Mouse (Mus musculus): Measurements from ENCODE around the gene Lingo3. TPM values are rescaled to one million over a fixed set of nuclear protein-coding genes. Genes with fewer than 3 reads are reported as not detected.

The Lingo3 gene
- polyA plus RNA-seq, 1 experiment, result not detected

DNA sequence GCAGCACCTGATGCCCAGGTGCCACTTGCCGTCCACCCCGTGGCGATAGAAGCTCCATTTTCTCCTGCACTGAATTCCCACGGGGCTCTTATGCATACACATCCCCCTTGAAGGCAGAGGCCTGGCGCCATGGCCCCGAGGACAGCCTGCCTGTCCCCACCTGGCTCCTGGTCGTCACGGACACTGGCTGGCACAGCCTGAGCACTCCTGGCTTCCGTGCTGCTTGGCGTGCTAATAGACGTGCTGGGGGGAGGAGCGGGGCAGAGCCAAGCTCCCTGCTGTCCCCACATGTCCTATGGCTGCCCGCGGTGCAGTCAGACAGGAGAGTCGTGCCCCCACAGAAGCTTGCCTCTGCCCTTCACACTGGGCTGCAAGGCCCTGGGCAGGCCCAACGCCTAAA is 20.6 kb upstream of the Lingo3 start:
- TF ChIP-seq POLR2A (IDR thresholded peaks at IDR 0.05; ENCODE audit: borderline replicate concordance, low read depth, low read length), result no peak
- no peak for TF ChIP-seq CTCF (IDR thresholded peaks at IDR 0.05; ENCODE audit: low read depth, low read length)
- Histone ChIP-seq H3K27ac (ENCODE audit: insufficient read depth, low read depth, low read length) (no peak overlapping the region), H3K4me1 (ENCODE audit: control insufficient read depth, insufficient read depth, low read length) (no peaks in the 10 kb centered on the region), H3K4me3 (ENCODE audit: insufficient read depth, low read length) (no peak overlapping the region)

DNA sequence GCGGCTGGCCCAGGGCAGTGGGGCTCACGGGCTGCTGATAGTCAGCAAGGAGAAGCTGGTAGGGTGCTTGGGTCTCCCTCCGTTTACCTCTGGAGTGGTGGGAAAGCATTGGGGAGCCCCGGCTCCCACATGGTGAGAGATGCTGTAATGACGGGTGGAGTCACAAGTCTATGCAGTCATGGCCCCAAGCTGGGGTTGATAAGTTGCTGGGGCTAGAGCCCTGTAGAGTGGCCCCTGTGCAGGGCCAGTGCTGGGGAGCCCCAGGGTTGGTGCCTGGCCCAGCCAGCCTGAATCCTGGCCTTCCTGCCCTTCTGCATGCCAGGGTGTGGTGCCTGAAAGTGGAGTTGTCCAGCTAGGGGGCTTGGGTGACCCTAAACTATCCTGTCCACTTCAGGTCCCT is 18.5 kb upstream of the Lingo3 start:
- H3K4me1 ChIP-seq (ENCODE audit: control insufficient read depth, insufficient read depth, low read length), result peaks cover 2% of the 10 kb centered on the region
- H3K4me3 ChIP-seq (ENCODE audit: insufficient read depth, low read length), result no peak overlapping the region
- TF ChIP-seq POLR2A (IDR thresholded peaks at IDR 0.05; ENCODE audit: borderline replicate concordance, low read depth, low read length) (no peak), CTCF (IDR thresholded peaks at IDR 0.05; ENCODE audit: low read depth, low read length) (no peak)
- H3K27ac ChIP-seq (ENCODE audit: insufficient read depth, low read depth, low read length), result no peak overlapping the region

DNA sequence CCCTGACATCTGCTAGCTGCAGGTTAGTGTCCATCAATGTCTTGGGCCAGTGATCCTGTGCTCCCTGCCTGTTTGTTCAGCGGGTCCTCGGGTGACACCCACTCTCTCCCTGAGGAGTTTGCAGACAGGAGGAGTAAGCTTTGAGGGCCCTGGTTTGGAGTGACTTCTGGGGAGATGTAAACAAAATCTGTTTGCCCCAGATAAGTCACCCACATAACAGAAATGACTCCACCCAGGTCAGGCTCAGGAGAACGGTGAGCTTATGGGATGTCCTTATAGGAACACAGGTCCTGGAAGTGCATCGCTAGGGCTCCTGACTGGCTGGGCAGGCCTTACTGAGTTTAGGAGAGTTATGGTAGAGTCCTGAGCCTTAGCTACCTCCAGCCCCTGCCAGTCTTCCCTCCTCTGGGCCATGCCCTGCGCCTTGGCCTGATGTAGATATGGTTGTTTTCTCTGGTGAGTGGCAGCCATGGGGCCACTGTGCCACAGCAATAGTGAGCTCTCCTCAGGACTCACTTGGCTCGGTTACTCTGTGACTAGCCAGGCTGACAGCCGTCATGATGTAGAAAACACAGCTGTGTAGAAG is 14.6 kb upstream of the Lingo3 start:
- peaks cover 11% of the 10 kb centered on the region for H3K4me1 ChIP-seq (ENCODE audit: control insufficient read depth, insufficient read depth, low read length)
- no peak overlapping the region for H3K4me3 ChIP-seq (ENCODE audit: insufficient read depth, low read length)
- no peak for TF ChIP-seq CTCF (IDR thresholded peaks at IDR 0.05; ENCODE audit: low read depth, low read length)
- no peak overlapping the region for H3K27ac ChIP-seq (ENCODE audit: insufficient read depth, low read depth, low read length)

DNA sequence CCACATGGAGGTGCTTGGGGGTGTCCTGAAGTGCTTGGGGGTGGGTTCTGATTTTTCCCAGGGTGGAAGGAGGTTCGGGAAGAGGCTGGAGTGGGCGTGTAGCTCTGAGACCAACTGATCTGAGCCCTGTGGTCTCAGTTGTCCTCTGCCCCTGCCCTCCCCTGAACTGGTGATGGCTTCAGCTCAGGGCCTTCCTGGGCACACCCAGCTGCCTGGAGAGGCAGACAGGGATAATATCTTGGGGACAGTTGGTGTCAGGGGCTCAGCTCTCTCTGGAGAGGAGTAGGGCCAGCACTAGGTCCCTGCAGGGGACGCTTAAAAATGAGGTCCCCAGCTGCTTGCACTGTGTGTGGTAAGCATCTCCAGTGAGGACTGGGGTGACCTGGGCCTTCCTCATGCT is 14.0 kb upstream of the Lingo3 start:
- Histone ChIP-seq H3K27ac (ENCODE audit: insufficient read depth, low read depth, low read length) (no peak overlapping the region), H3K4me3 (ENCODE audit: insufficient read depth, low read length) (no peak overlapping the region), H3K4me1 (ENCODE audit: control insufficient read depth, insufficient read depth, low read length) (peaks cover 11% of the 10 kb centered on the region)
- no peak for TF ChIP-seq CTCF (IDR thresholded peaks at IDR 0.05; ENCODE audit: low read depth, low read length)
- no peak for TF ChIP-seq POLR2A (IDR thresholded peaks at IDR 0.05; ENCODE audit: borderline replicate concordance, low read depth, low read length)

DNA sequence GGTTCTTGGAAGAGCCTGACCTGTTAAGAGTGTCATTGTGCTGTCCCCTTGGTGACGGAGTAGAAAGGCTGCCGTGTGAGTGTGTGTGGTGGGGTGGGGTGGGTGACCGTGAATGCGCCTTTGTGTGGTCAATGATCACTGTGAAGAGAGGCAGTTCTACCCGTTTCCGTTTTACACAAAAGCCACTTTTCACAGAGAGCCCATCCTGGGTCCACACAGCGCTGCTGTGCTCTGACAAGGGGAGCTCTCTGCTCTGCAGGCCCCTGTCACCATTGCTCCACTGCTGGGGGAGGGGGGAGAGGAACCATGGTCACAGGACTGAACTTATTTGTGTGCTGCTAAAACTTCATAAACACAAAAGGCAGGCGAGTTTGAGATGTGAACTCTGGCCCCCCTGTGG is 13.5 kb upstream of the Lingo3 start:
- Histone ChIP-seq H3K4me1 (ENCODE audit: control insufficient read depth, insufficient read depth, low read length) (peaks cover 11% of the 10 kb centered on the region), H3K27ac (ENCODE audit: insufficient read depth, low read depth, low read length) (no peak overlapping the region), H3K4me3 (ENCODE audit: insufficient read depth, low read length) (no peak overlapping the region)
- no peak for TF ChIP-seq CTCF (IDR thresholded peaks at IDR 0.05; ENCODE audit: low read depth, low read length)
- TF ChIP-seq POLR2A (IDR thresholded peaks at IDR 0.05; ENCODE audit: borderline replicate concordance, low read depth, low read length), result no peak

DNA sequence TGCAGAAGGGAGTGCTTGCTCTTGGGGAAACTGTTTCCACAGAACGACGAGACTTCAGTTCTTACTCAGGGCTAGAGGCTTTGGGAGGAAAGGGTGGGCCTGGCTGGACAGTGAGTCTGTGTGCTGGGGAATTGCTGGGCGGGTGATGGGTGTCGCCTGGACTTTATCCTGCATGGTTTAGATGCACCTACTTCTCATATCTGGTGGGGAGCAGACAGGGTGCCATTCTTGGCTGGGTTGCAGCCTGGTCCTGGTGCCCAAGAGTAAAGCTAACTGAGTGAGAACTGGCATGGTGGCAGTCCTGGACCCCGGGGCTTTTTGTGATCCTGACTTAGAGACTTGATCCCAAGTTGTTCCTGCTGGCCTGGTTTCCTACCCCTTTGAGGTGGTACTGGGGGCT is 13.1 kb upstream of the Lingo3 start:
- Histone ChIP-seq H3K4me3 (ENCODE audit: insufficient read depth, low read length) (peak overlapping the region; percentile 81; the same call in 1 of the 2 replicates), H3K27ac (ENCODE audit: insufficient read depth, low read depth, low read length) (no peak overlapping the region), H3K4me1 (ENCODE audit: control insufficient read depth, insufficient read depth, low read length) (peaks cover 11% of the 10 kb centered on the region)
- TF ChIP-seq POLR2A (IDR thresholded peaks at IDR 0.05; ENCODE audit: borderline replicate concordance, low read depth, low read length), result no peak
- no peak for TF ChIP-seq CTCF (IDR thresholded peaks at IDR 0.05; ENCODE audit: low read depth, low read length)

DNA sequence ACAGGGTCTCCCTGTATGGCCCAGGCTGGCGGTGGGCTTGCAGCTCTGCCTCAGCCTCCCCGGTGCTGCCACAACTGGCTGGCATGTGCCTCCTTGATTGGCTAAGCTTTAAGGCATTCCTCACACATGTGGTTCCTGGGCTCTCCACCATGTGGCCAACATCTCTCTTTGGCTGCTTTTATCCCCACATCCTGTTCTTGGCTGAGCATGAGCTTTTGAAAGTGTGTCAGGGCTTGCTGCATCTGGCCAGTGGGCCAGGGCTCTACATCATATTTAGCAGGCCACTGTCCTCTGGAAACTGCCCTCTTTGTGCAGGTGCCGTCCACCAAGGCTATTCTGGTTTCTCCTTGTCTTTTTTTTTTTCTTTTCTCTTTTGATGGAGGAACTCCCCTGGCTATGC is 12.4 kb upstream of the Lingo3 start:
- Histone ChIP-seq H3K4me1 (ENCODE audit: control insufficient read depth, insufficient read depth, low read length) (peaks cover 11% of the 10 kb centered on the region), H3K27ac (ENCODE audit: insufficient read depth, low read depth, low read length) (peak overlapping the region; percentile 3; the same call in 1 of the 2 replicates), H3K4me3 (ENCODE audit: insufficient read depth, low read length) (peak overlapping the region; percentile 81)
- TF ChIP-seq POLR2A (IDR thresholded peaks at IDR 0.05; ENCODE audit: borderline replicate concordance, low read depth, low read length) (no peak), CTCF (IDR thresholded peaks at IDR 0.05; ENCODE audit: low read depth, low read length) (no peak)

DNA sequence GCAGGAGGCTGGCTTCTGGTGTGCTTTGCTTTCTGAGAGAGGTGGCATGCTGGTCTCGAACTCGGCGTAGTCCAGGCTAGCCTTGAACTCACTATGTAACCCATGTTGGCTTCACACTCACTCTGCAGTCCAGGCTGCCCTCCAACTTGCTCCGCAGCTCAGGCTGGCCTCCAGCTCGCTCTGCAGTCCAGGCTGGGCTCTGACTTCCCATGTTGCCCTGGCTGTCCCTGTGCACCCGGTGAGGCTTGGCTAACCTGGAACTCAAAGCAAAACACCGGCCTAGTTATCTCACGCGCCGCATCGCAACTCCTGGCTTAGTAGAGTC is 11.9 kb upstream of the Lingo3 start:
- H3K4me1 ChIP-seq (ENCODE audit: control insufficient read depth, insufficient read depth, low read length), result peaks cover 11% of the 10 kb centered on the region
- TF ChIP-seq CTCF (IDR thresholded peaks at IDR 0.05; ENCODE audit: low read depth, low read length), result no peak
- TF ChIP-seq POLR2A (IDR thresholded peaks at IDR 0.05; ENCODE audit: borderline replicate concordance, low read depth, low read length), result no peak
- peak overlapping the region; percentile 81 for H3K4me3 ChIP-seq (ENCODE audit: insufficient read depth, low read length)
- peak overlapping the region; percentile 5; the same call in 1 of the 2 replicates for H3K27ac ChIP-seq (ENCODE audit: insufficient read depth, low read depth, low read length)

DNA sequence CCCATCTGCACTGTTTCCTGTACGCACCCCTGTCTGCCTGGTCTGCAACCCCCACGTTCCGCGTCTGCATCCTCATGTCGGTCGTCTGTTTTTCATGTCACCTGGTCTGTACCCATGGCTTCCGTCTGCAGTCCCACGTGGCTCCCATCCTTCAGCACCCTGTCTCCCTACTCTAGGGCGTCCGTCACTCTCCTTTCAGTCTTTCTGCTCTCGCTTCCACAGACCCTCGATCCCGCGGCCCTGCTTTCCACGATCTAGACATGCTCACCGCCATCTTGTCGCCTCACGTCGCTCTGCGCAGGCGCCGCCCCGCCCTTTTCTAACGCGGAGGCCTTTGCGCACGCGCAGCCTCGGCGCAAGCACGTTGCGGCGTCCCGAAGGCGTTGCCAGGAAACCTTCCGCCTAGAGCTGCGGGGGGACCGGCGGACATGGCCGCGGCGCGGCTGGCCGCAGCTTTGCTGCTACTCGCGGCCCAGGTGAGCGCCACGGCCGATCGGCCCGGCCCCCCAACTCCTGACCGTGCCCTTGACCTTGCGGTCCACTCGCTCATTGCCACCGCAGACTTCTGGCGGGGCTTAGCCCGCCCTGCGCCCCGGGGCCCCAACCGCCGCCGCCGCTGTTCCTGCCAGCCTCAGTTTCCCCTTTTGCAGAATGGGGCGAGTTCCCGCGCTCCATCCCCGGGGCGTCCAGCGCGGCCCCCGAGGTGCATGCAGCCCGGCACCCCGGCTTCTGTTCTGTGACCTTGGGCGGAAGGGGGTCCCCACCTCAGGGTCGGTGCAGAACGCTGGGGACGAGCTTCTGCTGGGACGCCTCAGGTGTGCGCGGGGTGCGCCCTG is 11.3 kb upstream of the Lingo3 start, which contains the start of the genes Lsm7 and Sppl2b:
Gene Lsm7, minus strand, starts transcription at position 297 of the 836 bp plus-strand sequence.
Gene Sppl2b, plus strand, starts transcription at position 363 of the 836 bp plus-strand sequence.
- no peak for TF ChIP-seq CTCF (IDR thresholded peaks at IDR 0.05; ENCODE audit: low read depth, low read length)
- TF ChIP-seq POLR2A (IDR thresholded peaks at IDR 0.05; ENCODE audit: borderline replicate concordance, low read depth, low read length), result no peak
- H3K4me3 ChIP-seq (ENCODE audit: insufficient read depth, low read length), result peak within 1 kb of the TSS; percentile 81
- H3K4me1 ChIP-seq (ENCODE audit: control insufficient read depth, insufficient read depth, low read length), result peaks cover 11% of the 10 kb centered on the region
- peak within 1 kb of the TSS; percentile 11 for H3K27ac ChIP-seq (ENCODE audit: insufficient read depth, low read depth, low read length)

DNA sequence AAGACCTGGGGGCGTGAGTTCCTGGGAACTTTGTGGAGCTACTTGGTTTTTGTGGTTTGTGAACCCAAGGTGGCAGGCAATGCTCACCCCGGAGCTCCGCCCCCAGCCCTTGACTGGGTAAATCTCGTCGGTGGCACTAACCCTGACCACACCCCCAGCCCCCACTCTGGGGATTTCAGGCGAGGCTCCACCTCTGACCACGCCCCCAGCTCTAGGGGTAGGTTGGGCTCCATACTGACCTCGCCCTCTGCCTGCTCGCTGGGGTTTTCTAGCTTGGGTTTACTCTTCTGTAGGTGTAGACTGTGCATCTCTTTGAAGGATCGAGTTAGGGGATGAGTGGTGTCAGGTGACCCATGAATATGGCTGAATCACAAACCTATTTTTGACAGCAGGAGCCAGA is 4.7 kb upstream of the Lingo3 start:
- Histone ChIP-seq H3K4me3 (ENCODE audit: insufficient read depth, low read length) (no peak overlapping the region), H3K27ac (ENCODE audit: insufficient read depth, low read depth, low read length) (no peak overlapping the region)
- TF ChIP-seq POLR2A (IDR thresholded peaks at IDR 0.05; ENCODE audit: borderline replicate concordance, low read depth, low read length), result no peak
- no peak for TF ChIP-seq CTCF (IDR thresholded peaks at IDR 0.05; ENCODE audit: low read depth, low read length)

More for the DNA sequence above, 4.7 kb upstream of the Lingo3 start:
- H3K4me1 ChIP-seq (ENCODE audit: control insufficient read depth, insufficient read depth, low read length), result peaks cover 12% of the 10 kb centered on the region
